Mouse (Mus musculus) midbrain, embryonic 10.5 days (tissue): Measurements from ENCODE around the gene Epb41l4b. TPM values are rescaled to one million over a fixed set of nuclear protein-coding genes. Genes with fewer than 3 reads are reported as not detected.
A peak's percentile ranks its signal among the peaks of the same experiment; 100 is the strongest.

Experiments
- DNase-seq: peaks from one replicate; pipeline ENCODE4 v3.0.0-alpha.2; 2017; ENCODE audit warnings: low spot score
- H3K27ac ChIP-seq: fragments of 300-500 bp; sonication (generic); replicated peaks from 2 replicates; pipeline ENCODE4 v1.5.1; 2016; ENCODE audit warnings: mild to moderate bottlenecking
- H3K27me3 ChIP-seq: fragments of 300-500 bp; sonication (generic); 2 replicates; pipeline ENCODE4 v1.6.1; 2016; ENCODE audit warnings: low read depth, mild to moderate bottlenecking; ENCODE audit not compliant: poor library complexity, severe bottlenecking
- H3K36me3 ChIP-seq: fragments of 300-500 bp; sonication (generic); 2 replicates; pipeline ENCODE4 v1.6.1; 2016; ENCODE audit warnings: mild to moderate bottlenecking, moderate library complexity
- H3K4me1 ChIP-seq: fragments of 300-500 bp; sonication (generic); 2 replicates; pipeline ENCODE4 v1.6.1; 2016
- H3K4me3 ChIP-seq: fragments of 300-500 bp; sonication (generic); 2 replicates; pipeline ENCODE4 v1.5.1; 2016; ENCODE audit warnings: mild to moderate bottlenecking, moderate library complexity
- H3K9me3 ChIP-seq: fragments of 300-500 bp; sonication (generic); replicated peaks from 2 replicates; pipeline ENCODE4 v1.6.1; 2016; ENCODE audit warnings: mild to moderate bottlenecking
- WGBS: fragments of 180-500 bp; shearing (Covaris S2); methylation state at CpG from one replicate; pipeline ENCODE4 v1.1.7; 2016; 5-methylcytosine and 5-hydroxymethylcytosine counted together
- polyA plus RNA-seq: library from polyadenylated mRNA; unstranded; fragments of >200 nt; fragmentation: Nextera tagmentation; extraction: Ambion mirVana; gene quantifications from 2 replicates; pipeline ENCODE4 v1.2.1, GENCODE M21; 2016

Epb41l4b gene
- polyA plus RNA-seq, 1 experiment from 2014 or later: 0.52 TPM

DNA sequence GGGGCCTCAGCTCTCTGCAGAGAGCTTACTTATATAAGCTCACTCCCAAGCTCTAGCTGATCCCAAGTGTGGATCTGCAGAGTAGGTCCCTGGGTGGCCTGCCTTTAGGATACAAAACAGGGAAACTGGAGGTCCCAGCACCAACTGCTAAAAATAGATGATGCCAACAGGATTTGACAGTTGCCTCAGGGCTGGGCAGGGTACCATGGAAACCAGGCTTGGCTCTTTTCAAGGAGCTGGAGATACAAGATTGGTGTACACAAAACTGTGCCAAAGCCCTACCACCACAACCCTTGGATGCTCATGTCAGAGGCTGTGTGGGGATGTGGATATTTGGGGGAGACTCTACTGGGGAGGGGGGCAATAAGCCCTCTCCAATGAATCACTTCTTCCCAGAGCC is 47.7 kb downstream of the Epb41l4b start:
- H3K36me3 ChIP-seq: no peaks in the 10 kb centered on the region
- H3K4me1 ChIP-seq: peaks cover 30% of the 10 kb centered on the region
- no peaks in the 10 kb centered on the region for H3K27me3 ChIP-seq
- H3K9me3 ChIP-seq: no peaks in the 10 kb centered on the region
- no peak overlapping the region for H3K4me3 ChIP-seq
- no peak for DNase-seq
- 0 out of 2 replicates have a peak overlapping the region, but pooled peaks have one; percentile 6 for H3K27ac ChIP-seq

DNA sequence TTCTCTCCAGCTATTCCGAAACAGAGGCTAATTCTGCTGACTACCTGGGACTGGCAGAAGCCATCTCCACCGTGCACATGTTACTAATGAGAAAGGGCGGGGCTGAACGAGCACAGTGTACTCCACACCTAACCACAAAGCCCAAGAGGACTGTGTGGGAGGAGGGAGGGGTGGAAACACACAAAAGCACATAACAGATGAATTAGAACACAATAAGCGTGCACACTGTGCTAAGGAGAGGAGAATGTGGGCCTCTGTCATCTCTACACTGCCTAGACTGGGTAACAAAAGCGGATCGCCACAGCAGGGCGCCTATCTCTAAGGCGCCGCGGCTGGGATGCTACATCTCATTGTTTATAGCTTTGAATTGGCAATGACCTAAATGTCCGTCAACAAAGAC is 51.9 kb downstream of the Epb41l4b start:
- 44% methylated on average over 12 of the region's 12 CpGs for WGBS
- Histone ChIP-seq H3K4me1 (peaks cover 30% of the 10 kb centered on the region), H3K36me3 (no peaks in the 10 kb centered on the region), H3K27me3 (no peaks in the 10 kb centered on the region), H3K27ac (peak overlapping the region; percentile 64; the same call in 1 of the 2 replicates), H3K9me3 (no peaks in the 10 kb centered on the region), H3K4me3 (no peak overlapping the region)
- DNase-seq: peak; percentile 50

DNA sequence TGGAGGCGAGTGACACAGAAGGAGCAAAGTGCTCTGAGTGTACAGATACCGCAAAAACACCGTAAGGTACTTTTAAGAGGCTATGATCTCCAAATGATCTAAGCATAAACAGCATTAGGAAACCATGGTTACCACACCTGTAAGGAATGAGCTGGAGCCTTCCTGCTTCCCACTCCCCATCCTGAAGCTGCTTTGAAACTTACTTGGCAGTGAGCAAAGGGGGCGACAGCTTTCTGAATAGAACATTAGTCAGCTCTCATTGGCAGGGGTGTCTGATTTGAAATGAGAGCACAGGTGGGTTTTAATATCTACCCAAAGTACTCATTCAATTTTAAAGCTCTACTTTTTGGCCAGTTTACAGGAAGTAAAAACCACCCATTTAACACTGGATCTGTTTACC is 54.9 kb downstream of the Epb41l4b start:
- Histone ChIP-seq H3K27me3 (no peaks in the 10 kb centered on the region), H3K36me3 (no peaks in the 10 kb centered on the region), H3K4me3 (no peak overlapping the region), H3K9me3 (no peaks in the 10 kb centered on the region), H3K27ac (no peak overlapping the region), H3K4me1 (peaks cover 30% of the 10 kb centered on the region)
- no peak for DNase-seq
- WGBS: 83% methylated on average over 4 of the region's 4 CpGs

DNA sequence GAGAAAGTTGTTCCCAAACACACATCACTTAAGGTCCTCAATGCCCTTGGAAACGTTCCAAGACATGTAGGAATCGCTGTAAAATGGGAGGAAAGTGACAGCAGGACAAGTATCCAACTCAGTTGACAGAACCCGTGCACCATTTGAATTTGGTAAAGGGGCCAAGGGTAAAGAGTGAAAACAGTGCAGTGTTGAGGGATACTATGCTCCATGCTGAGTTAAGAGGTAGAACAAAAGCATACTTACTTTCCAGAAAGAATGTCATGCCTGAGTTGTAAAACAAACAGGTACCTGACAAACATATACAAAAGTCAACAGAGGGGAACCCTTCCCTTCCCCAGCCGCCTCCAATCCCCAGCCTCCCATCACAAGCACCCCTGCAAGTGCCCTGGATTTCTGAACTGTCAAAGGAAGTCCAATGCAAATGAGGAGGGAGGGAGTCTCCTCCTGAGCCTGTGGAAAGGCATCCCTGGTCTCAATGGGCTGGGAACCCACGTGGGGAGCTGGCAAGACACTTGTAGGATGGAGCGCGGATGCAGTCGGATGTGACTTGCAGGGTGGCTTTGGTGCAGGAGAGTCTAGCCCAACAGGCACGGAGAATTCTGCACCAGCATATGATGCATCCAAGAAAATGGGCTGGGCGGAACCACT is 57.4 kb downstream of the Epb41l4b start:
- H3K4me1 ChIP-seq: peaks cover 17% of the 10 kb centered on the region
- H3K27me3 ChIP-seq: no peaks in the 10 kb centered on the region
- DNase-seq: no peak
- H3K4me3 ChIP-seq: no peak overlapping the region
- H3K27ac ChIP-seq: 0 out of 2 replicates have a peak overlapping the region, but pooled peaks have one; percentile 33
- no peaks in the 10 kb centered on the region for H3K9me3 ChIP-seq
- no peaks in the 10 kb centered on the region for H3K36me3 ChIP-seq
- 63% methylated on average over 10 of the region's 10 CpGs for WGBS

DNA sequence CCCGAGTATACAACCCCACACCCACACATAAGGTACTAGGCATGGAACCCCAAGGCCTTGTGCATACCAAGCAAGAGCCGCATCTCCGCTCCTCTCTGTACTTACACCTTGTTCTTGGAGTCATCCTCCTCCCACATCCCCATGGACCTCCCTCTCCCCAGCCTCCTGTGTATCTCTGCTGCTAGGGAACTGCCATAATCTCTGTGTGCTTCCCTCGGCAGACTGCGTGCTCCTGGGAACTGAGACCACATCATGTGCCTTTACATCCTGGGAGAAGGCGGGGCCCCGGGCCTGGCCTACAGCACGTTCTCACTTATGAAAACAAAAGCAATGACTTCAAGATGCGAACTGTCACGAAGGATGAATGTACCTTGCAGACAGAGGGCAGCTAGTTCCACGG is 59.6 kb downstream of the Epb41l4b start:
- no peaks in the 10 kb centered on the region for H3K9me3 ChIP-seq
- no peaks in the 10 kb centered on the region; the same call in 1 of the 2 replicates for H3K27me3 ChIP-seq
- no peak for DNase-seq
- H3K4me1 ChIP-seq: peaks cover 15% of the 10 kb centered on the region
- WGBS: 77% methylated on average over 11 of the region's 11 CpGs
- H3K36me3 ChIP-seq: no peaks in the 10 kb centered on the region
- H3K4me3 ChIP-seq: no peak overlapping the region
- no peak overlapping the region for H3K27ac ChIP-seq

DNA sequence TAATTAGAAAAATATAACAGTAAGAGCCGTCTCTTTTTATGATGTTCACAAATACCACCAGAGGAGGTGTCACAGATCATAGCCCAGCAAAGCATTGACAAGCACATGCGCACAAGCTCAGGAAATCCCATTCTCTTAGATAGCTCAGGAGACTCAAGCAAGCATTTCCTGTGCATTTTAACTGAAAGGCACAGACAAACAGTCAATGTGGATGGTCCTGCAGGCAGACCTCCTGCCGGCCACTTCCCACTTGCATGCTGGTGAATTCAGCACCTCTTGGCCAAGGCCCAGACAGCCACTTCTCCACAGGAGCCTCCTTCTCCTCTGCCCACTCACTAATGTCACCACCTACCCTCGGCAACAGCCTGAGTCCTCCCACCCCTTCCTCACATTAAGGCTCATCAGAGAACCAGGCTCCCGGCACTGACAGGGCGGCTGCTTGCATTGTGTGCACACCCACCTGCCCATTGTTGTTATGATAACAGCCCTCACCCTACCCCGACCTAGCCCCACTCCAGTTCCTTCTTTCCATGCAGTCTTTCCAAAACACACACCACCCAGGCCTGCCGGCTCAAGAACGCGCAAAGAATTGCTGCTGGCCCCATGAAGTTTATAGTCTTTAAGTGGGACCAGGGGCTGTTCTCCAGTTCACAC is 60.3 kb downstream of the Epb41l4b start:
- Histone ChIP-seq H3K4me1 (peaks cover 15% of the 10 kb centered on the region), H3K9me3 (no peaks in the 10 kb centered on the region), H3K27me3 (no peaks in the 10 kb centered on the region; the same call in 1 of the 2 replicates), H3K36me3 (no peaks in the 10 kb centered on the region), H3K4me3 (no peak overlapping the region), H3K27ac (0 out of 2 replicates have a peak overlapping the region, but pooled peaks have one; percentile 42)
- DNase-seq: no peak
- 81% methylated on average over 10 of the region's 10 CpGs for WGBS

DNA sequence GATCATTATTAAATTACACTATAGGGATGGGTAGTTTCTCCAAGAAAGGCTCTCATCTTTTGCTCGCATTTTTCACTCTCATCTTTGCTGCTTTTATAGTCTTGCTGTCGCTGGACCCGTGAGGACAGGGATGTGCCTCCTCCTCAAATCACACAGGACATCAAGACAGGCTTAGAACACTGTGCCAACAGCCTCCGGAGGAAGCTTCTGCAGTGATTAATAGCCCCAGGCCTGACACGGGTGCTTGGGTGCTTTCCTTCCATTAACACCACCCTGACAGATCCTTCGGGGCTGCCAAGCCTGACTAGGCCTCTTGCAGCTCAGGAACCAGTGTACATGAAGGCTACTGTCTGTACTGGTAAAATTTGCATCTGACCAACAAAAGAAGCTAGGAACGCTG is 61.8 kb downstream of the Epb41l4b start:
- Histone ChIP-seq H3K27ac (no peak overlapping the region; the same call in 1 of the 2 replicates), H3K4me1 (peaks cover 25% of the 10 kb centered on the region), H3K27me3 (no peaks in the 10 kb centered on the region; the same call in 1 of the 2 replicates), H3K4me3 (no peak overlapping the region), H3K36me3 (no peaks in the 10 kb centered on the region), H3K9me3 (no peaks in the 10 kb centered on the region)
- 92% methylated on average over 7 of the region's 7 CpGs for WGBS
- no peak for DNase-seq

DNA sequence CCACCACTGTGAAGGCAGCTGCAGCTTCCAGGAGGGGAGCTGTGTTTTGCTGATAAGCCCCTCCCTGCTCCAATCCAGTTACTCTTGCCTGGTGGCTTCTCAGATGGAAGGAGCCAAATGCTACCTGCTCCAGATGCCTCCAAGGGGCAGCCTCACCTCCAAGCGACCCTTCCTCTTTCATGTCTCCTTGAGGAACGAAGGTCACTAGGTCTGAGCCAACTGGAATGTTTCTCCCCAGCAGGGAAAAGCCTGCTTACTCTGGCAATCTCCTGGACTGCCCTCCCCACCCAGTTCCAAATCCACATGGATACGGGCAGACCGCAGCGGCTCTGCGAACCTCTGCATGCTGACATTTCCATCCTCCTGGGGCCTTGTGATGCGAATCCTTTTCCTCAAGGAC is 69.4 kb downstream of the Epb41l4b start:
- WGBS: 72% methylated on average over 7 of the region's 7 CpGs
- H3K4me1 ChIP-seq: peaks cover 19% of the 10 kb centered on the region
- H3K27ac ChIP-seq: no peak overlapping the region
- no peak overlapping the region for H3K4me3 ChIP-seq
- no peaks in the 10 kb centered on the region for H3K36me3 ChIP-seq
- no peaks in the 10 kb centered on the region for H3K27me3 ChIP-seq
- no peak for DNase-seq
- no peaks in the 10 kb centered on the region for H3K9me3 ChIP-seq

DNA sequence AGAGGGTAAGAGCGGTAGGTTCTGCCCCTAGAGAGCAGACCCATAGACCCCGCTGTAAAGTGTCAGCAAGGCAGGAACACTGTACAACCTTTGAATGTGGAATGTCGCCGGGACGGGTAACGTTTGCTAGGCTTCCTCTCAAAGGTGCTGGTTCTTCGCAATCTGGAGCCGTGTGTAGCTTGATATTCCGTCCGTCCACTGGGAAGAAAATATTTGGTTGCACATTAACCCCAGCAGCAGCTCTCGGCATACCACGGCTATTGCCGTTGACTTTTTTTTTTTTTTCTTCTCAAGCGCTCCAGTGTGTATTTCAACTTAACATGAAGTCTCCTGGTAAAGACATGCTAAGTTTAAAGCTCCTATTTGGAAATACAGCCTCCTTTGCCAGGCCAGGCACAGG is 70.1 kb downstream of the Epb41l4b start:
- H3K27ac ChIP-seq: no peak overlapping the region
- no peaks in the 10 kb centered on the region for H3K27me3 ChIP-seq
- H3K4me3 ChIP-seq: no peak overlapping the region
- no peak for DNase-seq
- no peaks in the 10 kb centered on the region for H3K9me3 ChIP-seq
- H3K36me3 ChIP-seq: no peaks in the 10 kb centered on the region
- H3K4me1 ChIP-seq: peaks cover 19% of the 10 kb centered on the region
- 95% methylated on average over 14 of the region's 14 CpGs for WGBS

DNA sequence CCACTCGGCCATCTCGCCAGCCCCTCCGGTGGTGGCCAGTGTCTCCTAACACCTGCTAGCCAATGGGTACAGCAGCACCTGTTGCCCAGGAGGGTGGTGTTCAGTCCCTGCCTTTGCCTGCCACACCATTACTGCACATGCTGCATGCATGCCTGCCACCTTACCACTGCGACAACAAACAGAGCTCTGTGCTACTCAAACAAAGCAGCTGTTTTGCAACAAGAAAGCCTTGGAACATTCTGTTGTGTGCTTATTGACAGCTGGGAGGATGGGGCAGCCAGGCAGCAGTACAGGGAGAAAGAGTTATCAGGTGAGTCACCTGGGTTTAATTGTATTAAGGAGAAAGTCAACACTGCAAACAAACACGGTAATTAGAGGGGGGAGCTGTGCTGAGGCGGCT is 72.6 kb downstream of the Epb41l4b start:
- no peak overlapping the region for H3K4me3 ChIP-seq
- no peak overlapping the region for H3K27ac ChIP-seq
- no peaks in the 10 kb centered on the region for H3K36me3 ChIP-seq
- H3K27me3 ChIP-seq: no peaks in the 10 kb centered on the region
- no peak for DNase-seq
- H3K9me3 ChIP-seq: no peaks in the 10 kb centered on the region
- WGBS: 79% methylated on average over 6 of the region's 6 CpGs
- peaks cover 9% of the 10 kb centered on the region for H3K4me1 ChIP-seq

DNA sequence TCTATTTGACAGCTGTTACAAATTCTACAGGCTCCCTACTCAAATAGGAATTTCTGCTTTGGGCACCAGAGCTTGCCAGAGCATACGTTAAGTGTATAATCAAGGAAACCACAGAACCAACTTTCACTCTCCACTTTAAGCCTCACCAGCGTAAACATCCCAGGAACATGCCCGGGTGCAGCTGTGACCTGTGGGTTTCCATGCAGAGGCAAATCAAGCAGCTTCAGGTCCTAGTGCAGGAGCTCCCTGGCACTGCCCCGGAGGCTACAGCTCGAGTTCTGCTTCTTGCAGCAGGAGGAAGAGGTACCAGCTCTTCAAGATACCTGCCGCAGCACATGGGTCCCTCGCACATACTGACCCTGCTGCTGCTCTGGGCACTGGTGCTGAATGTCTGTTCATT is 74.8 kb downstream of the Epb41l4b start:
- no peak for DNase-seq
- WGBS: 84% methylated on average over 7 of the region's 7 CpGs
- Histone ChIP-seq H3K9me3 (no peaks in the 10 kb centered on the region), H3K36me3 (no peaks in the 10 kb centered on the region), H3K27ac (no peak overlapping the region), H3K27me3 (no peaks in the 10 kb centered on the region), H3K4me1 (peaks cover 26% of the 10 kb centered on the region), H3K4me3 (no peak overlapping the region)

DNA sequence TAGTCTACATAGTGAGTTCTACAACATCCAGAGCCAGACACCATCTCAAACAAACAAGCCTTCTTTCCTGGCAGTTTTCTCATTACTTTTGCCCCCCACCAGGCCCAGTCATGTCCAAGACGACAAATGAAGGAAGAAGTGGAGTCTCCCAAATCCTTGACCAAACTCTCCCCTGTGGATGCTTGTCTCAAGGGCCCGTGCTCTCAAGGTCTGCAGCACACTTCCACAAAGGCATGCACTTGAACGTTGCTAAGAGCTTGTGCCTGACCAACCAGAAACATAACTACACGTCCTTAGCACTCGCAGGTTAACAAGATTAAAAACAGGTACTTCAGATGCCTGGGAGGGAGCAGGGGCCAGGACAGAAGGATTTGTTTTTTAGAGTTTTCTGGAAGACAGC is 75.4 kb downstream of the Epb41l4b start:
- no peak overlapping the region for H3K27ac ChIP-seq
- H3K27me3 ChIP-seq: no peaks in the 10 kb centered on the region
- H3K9me3 ChIP-seq: no peaks in the 10 kb centered on the region
- DNase-seq: no peak
- 85% methylated on average over 5 of the region's 5 CpGs for WGBS
- no peaks in the 10 kb centered on the region for H3K36me3 ChIP-seq
- peaks cover 28% of the 10 kb centered on the region for H3K4me1 ChIP-seq
- H3K4me3 ChIP-seq: no peak overlapping the region

DNA sequence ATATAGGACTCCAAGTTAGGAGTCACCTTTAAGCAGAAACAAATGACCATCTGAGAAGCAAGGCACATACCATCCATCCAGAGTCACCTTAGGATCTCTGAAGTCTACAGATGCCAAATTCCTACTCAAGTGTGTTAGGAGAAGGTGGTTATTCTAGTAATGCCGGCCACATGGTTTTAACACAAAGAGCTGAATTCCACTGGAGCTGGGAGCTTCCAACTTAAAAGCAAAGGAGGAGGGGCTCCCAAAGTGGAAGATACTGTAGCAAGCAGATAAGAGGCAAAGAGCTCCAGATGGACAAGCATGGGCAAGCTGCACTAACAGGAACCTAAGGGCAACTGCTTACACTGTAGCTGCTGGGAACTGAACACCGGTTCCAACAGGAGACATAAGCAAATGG is 76.3 kb downstream of the Epb41l4b start:
- 90% methylated on average over 2 of the region's 2 CpGs for WGBS
- Histone ChIP-seq H3K36me3 (no peaks in the 10 kb centered on the region), H3K27ac (no peak overlapping the region), H3K4me3 (no peak overlapping the region), H3K4me1 (peaks cover 28% of the 10 kb centered on the region), H3K9me3 (no peaks in the 10 kb centered on the region), H3K27me3 (no peaks in the 10 kb centered on the region)
- DNase-seq: no peak
